Mouse (Mus musculus) heart, adult 18-20 months (tissue): ENCODE data around the gene Nrros. TPM values are rescaled to one million over a fixed set of nuclear protein-coding genes. Genes with fewer than 3 reads are reported as not detected.

Source experiments
- DNase-seq, 2 experiments: peaks; one replicate each; pipeline ENCODE4 v3.0.0; 2021 to 2022; ENCODE audit warnings: mixed read lengths in 1 of 2
- total RNA-seq, 2 experiments: library from RNA; stranded (reverse); gene quantifications; 2 replicates each; pipeline ENCODE4 v1.2.3; 2021

Nrros gene
- total RNA-seq, 2 experiments from 2014 or later, result 3.6 to 4.9 TPM

GRCm38 (mm10) chr16:32163392-32163791, 2.0 kb downstream of the Nrros start:
- peak in 1 of 2 experiments; percentile 62 for DNase-seq

GRCm38 (mm10) chr16:32160742-32161323, 4.6 kb downstream of the Nrros start:
- DNase-seq, result no peak

- DNase-seq, result no peak
These were observed 6.4 kb downstream of the Nrros start for GRCm38 (mm10) chr16:32158966-32159365.

GRCm38 (mm10) chr16:32157369-32157768, 8.0 kb downstream of the Nrros start:
- no peak for DNase-seq

DNA sequence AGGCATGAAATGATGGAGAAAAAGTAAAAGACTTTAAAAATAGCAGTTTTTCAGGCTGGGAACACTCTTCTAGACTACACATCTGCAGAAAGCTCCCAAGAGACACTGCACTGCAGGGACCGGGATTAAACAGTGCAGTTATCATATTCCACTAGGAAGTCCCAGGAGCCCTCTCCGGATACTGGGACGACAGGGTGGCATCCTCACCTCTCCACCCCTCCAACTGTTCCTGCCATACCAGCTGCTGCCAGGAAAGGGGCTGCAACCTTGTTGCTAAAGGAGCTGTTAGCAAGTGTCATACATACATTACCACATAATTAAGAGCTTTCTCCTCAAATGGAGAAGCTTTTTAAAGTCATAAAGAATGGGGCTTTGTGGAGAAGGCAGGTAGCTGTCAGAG, 8.7 kb downstream of the Nrros start:
- no peak for DNase-seq

- DNase-seq, result no peak
These were observed 11.0 kb downstream of the Nrros start for GRCm38 (mm10) chr16:32154437-32154836.

DNA sequence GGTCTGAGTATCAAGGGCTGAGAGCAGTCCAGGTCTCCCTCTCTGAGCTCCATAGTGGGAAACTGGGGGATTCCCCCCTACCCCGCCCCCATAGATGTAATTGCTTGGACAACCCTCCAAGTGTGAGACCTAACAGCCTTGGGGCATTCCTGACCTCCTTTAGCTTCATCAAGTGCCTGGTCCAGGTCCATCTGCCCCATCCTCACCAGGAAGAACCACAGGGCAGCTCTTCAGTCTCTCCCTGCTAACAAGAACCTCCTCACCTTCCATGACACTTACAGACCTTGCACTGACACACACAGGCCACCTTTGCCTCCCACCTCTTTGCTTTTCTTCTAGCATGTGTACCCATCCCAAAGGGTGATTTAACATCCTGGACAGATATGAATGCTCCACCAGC, 11.4 kb downstream of the Nrros start:
- no peak for DNase-seq

- DNase-seq, result no peak
These were observed 17.7 kb downstream of the Nrros start for GRCm38 (mm10) chr16:32147589-32148207.

GRCm38 (mm10) chr16:32144592-32144991, 20.8 kb downstream of the Nrros start:
- DNase-seq, result no peak

DNA sequence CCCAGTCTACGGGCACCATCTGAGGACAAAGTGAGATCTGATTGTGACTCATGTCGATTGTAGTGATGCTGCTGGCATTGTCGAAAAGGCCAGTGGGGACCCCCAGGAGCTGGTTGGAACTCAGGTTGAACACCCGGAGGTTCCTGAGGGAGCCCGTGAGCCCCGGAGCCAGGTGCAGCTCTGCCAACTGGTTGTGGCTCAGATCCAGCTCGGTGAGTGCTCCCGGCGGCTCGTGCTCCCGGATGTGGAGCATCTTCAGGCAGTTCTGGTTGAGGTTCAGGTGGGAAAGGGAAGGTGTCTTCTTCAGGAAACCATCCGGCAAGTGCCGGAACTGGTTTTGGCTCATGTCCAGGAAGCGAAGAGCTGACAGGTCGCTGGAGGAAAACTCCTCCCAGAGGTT, 21.6 kb downstream of the Nrros start:
- DNase-seq, result no peak

- DNase-seq, result no peak
These were observed 26.4 kb downstream of the Nrros start for GRCm38 (mm10) chr16:32138954-32139353.

GRCm38 (mm10) chr16:32135842-32136357, 29.5 kb downstream of the Nrros start:
- DNase-seq, result no peak

- DNase-seq, result no peak
These were observed 32.2 kb downstream of the Nrros start for GRCm38 (mm10) chr16:32133148-32133547.

DNA sequence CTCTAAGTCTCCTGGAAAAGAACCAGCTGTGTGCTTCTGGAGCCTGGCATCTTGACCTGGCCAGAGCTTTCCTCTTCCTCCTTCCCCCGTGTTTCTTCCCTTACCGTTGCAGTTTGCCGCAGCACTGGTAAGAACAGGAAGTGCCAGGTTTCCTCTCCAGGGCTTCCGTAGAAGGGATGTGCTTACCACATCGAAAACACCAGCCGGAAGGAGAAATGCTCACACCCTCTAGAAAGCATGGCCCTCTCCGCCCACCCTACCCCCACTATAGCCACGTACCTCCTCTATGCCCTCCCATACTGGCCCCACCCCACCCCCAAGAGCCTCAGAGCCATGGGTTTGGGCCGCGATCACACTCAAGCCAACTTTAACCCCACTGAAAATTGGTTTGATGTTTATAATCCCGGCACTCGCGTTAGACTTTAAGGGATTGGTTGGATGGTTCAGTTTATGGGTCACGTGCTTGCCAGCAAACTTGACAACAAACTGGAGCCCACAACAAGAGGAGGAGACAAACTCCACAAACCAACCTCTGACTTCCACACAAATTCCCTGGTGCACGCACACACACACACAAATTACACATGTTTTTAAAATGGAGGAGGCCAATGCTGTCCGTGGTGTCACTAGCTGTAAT, 35.1 kb downstream of the Nrros start:
- DNase-seq, result peak; percentile 61 to 82

DNA sequence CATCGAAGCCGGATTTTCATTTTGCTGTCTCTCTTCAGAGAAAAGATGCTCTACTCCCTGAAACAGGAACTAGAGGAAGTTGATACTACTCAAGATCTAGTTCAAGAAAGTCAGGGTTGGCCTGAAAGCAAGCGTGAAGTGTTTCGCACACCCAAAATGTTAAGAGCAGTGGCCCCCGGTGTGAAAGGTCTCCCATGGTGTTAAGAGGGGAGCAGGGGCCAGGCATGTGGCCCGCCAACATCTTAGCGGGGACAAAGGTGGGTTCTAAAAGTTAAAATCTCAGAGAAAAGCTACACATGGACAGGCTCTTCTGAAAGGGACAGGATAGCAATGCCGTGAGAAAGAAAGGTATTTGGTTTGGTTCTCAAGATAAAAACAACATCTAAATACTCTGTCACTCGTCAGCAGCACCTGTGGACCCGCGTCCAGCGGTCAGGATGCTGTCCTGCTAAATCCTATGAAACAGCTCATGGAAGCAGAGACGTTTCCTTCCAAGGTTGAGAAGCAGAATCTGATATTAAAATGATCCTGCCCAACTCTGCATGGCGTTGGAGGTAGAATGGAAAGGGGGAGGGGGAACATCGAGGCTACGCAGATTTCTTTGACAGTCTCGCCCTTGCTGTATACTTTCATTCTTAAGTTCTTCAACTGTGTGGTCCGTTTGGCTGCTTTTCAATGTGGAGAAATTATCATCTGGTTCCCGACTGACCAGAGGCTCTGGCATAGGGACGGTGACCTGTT, 35.8 kb downstream of the Nrros start:
- DNase-seq, result no peak

- no peak for DNase-seq
These were observed 38.3 kb downstream of the Nrros start for GRCm38 (mm10) chr16:32127046-32127445.

- DNase-seq, result no peak
These were observed 40.0 kb downstream of the Nrros start for GRCm38 (mm10) chr16:32125364-32125763.

- peak; percentile 30 to 35 for DNase-seq
These were observed 40.7 kb downstream of the Nrros start for GRCm38 (mm10) chr16:32124444-32125335.

- no peak for DNase-seq
These were observed 41.4 kb downstream of the Nrros start for GRCm38 (mm10) chr16:32124020-32124419.

- no peak for DNase-seq
These were observed 44.9 kb downstream of the Nrros start for GRCm38 (mm10) chr16:32120454-32120853.

- no peak for DNase-seq
These were observed 49.2 kb downstream of the Nrros start for GRCm38 (mm10) chr16:32116186-32116585.

DNA sequence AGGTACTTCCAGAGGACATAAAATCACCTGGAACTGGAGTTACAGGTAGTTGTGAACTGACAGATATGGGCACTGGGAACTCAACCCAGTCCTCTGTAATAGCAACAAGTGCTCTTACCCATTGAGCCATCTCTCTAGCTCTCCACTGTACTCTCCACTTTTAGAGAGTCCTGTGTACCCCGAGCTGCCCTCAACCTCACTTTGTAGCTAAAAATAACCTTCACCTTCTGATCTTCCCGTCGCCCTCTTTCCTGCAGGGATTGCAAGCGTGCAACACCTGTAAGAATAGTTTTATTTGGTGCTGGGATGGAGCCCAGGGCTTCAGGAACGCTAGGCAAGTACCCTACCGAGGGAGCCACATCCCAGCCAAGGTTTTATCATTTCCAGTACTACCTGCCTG, 49.6 kb downstream of the Nrros start:
- DNase-seq, result no peak
